Mouse (Mus musculus): ENCODE measurements around the gene Endou. TPM values are rescaled to one million over a fixed set of nuclear protein-coding genes. Genes with fewer than 3 reads are reported as not detected.
"Not testable (repeated sequence)": the region's sequence is repeated elsewhere in the genome, so short reads cannot be mapped to it uniquely, and the experiment has no call there.

Gene Endou
- total RNA-seq, 2 experiments from 2014 or later = 5.2 to 5.4 TPM

- no peak for DNase-seq (ENCODE audit: low spot score in 2 of 2)
Observed at GRCm38 (mm10) chr15:97696616-97697015, 34.5 kb downstream of the Endou start.

- DNase-seq (ENCODE audit: low spot score in 2 of 2) = no peak
Observed at GRCm38 (mm10) chr15:97693411-97693810, 37.7 kb downstream of the Endou start.

- no peak for DNase-seq (ENCODE audit: low spot score in 2 of 2)
Observed at GRCm38 (mm10) chr15:97684118-97684517, 47.0 kb downstream of the Endou start.

- no peak for DNase-seq (ENCODE audit: low spot score in 2 of 2)
Observed at GRCm38 (mm10) chr15:97682053-97682452, 49.1 kb downstream of the Endou start.

GRCm38 (mm10) chr15:97679991-97680681, 51.0 kb downstream of the Endou start:
- no peak for DNase-seq (ENCODE audit: low spot score in 2 of 2)

GRCm38 (mm10) chr15:97677341-97677740, 53.8 kb downstream of the Endou start:
- DNase-seq (ENCODE audit: low spot score in 2 of 2) = no peak

GRCm38 (mm10) chr15:97675927-97676326, 55.2 kb downstream of the Endou start:
- DNase-seq (ENCODE audit: low spot score in 2 of 2) = no peak

DNA sequence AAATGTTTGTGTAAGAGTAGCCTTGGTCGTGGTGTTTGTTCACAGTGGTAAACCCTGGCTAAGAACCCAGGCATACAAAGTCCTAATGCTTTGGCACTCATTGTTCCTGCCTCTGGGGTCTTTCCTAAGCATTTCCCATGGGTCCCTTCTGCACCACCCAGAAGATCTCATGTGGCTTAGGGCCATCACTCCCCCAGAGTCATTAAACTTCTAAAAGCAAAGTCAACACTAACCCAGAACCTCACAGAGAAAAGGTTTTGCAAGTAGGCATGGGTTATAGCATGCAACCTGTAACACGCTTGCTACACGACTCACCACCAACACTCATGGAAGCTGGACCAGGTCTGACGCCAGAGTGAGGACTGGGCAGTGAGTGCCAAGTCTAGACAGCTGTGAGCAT, 56.7 kb downstream of the Endou start:
- DNase-seq (ENCODE audit: low spot score in 2 of 2) = no peak

- no peak for DNase-seq (ENCODE audit: low spot score in 2 of 2)
Observed at GRCm38 (mm10) chr15:97673256-97674000, 57.7 kb downstream of the Endou start.

DNA sequence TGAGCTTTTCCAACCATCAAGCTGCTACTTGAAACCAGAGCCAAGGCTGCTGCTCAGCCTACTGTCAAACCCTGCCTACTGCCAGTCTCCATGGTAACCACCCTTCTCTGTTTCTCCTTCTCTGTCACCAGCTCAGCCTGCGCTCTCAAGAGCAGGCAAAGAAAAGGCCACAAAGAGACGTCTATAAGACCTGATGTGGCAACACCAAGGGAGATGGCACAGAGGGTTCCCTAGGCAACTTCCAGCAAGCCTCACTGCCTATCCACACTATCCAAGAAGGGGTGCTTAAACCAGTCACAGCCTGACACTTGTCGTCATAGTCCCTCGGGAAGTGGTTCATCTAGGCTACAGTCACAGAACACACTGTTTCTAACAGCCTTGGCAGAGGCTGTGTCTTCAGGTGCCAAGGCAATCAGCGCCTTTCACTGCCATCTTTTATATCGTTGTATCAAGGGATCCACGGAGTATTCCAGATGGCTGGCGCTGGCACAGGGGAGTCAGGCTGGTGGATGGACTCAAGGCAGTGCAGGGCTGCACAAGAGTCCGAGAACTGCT, 58.9 kb downstream of the Endou start:
- peak; percentile 47 to 68 for DNase-seq (ENCODE audit: low spot score in 2 of 2)

DNA sequence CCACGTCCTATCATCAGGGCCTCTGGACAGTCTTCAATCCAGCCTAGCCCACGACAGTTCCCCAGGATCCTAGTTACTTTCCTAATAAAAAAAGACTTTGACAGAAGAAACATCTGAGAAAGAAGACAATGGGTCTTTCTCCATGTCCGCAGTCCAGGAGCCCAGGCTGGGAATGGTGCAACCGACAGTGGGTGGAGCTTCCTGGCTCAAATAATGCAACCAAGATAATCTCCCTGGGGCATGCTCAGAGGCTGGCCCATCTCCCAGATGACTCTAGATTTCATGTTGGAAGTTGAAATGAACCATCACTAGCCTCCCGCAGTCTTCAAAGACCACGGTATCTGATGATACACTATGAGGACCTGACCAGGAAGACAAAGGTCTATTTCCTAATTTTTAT, 60.6 kb downstream of the Endou start:
- no peak for DNase-seq (ENCODE audit: low spot score in 2 of 2)

DNA sequence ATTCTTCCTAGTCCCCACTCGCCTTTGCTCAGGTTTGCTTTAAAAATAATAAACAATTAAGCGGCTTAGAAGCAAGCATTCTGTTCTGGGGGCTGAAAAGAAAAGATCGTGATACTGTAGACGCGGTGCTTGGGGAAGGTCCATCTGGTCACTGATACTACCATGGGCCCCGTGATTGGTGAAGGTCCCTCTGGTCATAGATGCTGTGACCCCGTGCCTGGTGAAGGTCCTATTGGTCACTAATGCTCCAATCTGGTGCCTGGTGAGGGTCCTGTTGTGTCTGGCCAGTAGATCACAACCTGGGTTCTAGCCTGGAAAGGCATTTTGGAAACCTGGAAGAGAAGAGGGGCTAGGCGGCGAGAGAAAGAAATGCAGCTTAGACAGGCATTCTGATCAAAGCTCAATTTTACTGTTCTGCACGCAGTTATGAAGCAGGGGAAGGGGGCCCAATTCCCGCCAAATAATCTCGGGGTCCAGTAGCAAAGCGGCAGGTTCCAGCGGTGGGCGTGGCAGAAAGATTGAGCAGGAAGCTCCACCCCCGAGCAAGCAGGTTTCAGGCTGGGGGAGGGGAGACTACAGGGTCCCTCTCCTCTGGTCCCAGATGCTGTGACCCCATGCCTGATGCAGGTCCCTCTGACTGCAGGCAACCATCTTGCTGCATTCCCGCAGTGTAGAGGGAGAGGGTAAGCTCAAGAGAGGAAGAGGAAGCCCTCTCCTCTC, 62.8 kb downstream of the Endou start:
- DNase-seq (ENCODE audit: low spot score in 2 of 2) = not testable (repeated sequence)

DNA sequence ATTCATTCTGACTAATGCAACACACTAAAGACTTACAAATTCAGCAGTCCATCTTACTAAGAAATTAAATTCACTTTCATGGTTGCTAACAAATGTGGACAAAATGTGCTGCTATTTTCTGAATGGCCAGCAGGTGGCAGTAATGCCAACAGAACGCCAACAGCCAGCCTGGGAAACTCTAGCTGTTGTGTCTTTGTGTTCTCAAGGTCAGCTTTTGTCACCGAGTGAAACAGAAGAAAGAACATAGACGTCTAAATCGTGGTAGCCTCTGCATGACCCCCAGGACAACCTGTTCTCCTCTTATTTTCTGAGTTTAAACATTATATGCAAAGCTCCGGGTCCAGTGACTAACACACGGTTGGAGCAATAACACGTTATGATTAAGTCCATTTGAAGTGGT, 63.7 kb downstream of the Endou start:
- peak; percentile 56 to 68 for DNase-seq (ENCODE audit: low spot score in 2 of 2)

GRCm38 (mm10) chr15:97666457-97666770, 64.7 kb downstream of the Endou start:
- no peak for DNase-seq (ENCODE audit: low spot score in 2 of 2)

- DNase-seq (ENCODE audit: low spot score in 2 of 2) = no peak
Observed at GRCm38 (mm10) chr15:97665770-97666456, 65.2 kb downstream of the Endou start.

DNA sequence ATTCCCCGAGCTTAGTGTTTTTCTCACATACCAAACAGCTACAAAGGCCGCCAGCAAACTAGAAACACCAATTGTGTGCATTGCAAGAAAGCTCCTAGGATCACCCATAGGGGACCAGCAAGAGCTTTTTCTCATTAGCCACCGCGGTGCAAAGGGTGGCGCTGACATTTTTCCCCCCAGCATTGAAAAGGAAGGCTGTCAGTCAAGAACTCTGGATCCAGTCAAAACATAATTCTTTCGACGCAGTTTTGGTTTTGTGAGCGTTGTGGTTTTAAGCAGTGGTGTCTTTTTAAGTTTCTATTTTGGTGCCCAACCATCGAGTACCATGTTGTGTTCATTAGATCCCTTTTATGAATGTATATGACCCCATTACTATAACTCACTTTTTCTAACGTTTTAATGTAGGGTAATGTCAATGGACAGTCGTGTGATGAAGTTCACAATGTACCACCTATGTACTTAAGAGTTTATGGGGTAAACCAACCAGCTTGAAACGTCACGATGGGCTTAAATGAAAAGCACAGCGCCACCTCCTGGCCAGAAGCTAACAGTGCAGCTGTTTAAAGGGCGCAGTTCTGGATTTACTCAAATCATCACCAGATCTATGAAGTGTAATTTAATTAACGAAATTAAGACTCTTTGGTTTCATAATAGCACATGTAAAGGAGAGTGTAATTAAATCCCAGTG, 66.0 kb downstream of the Endou start:
- DNase-seq (ENCODE audit: low spot score in 2 of 2) = no peak

- peak; percentile 68 to 74 for DNase-seq (ENCODE audit: low spot score in 2 of 2)
Observed at GRCm38 (mm10) chr15:97663750-97664406, 67.3 kb downstream of the Endou start.
